Mouse (Mus musculus) cortical plate, adult 2 months (tissue): ENCODE results near the gene Dapk1.

Experiments
- CTCF ChIP-seq: fragments of 200-500 bp; IDR thresholded peaks from 2 replicates; pipeline ENCODE4 v1.5.1; 2011; ENCODE audit warnings: mild to moderate bottlenecking, control low read depth, low read length; ENCODE audit not compliant: insufficient read depth; ENCODE audit errors: extremely low read depth
- POLR2A ChIP-seq: fragments of 200-500 bp; IDR thresholded peaks from 2 replicates; pipeline ENCODE4 v1.6.1; 2011; ENCODE audit warnings: mild to moderate bottlenecking, low read length, control low read depth; ENCODE audit not compliant: insufficient read depth; ENCODE audit errors: extremely low read depth

DNA sequence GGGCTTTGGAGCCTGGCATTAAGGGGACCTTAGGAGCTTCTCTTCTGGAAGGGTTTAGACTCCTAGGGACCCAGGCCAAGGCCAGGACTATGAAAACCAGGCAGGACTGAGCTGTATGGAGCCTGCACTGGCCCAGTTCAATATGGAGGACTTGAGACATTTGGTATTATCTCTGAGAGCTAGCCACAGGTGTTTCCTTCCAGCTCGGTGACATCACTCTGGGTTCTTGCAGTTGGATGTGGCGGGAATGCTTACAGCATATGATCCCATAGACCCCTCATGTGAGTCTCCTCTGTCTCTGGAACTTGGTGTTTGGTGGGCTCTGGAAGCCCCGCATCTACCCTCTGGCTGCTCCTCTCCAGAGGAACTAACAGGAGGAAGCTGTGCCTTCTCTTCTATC is 140.9 kb downstream of the Dapk1 start:
- TF ChIP-seq CTCF: no peak
- TF ChIP-seq POLR2A: no peak
